Mouse (Mus musculus): ENCODE results near the gene Cngb1. TPM values are rescaled to one million over a fixed set of nuclear protein-coding genes. Genes with fewer than 3 reads are reported as not detected.

Gene Cngb1
- polyA plus RNA-seq, 1 experiment: 0.59 TPM

GRCm38 (mm10) chr8:95344668-95345067, 38.3 kb upstream of the Cngb1 start:
- no peak overlapping the region for H3K27ac ChIP-seq (ENCODE audit: insufficient read depth, low read depth, low read length)
- H3K4me1 ChIP-seq (ENCODE audit: control insufficient read depth, insufficient read depth, low read length): peaks cover 14% of the 10 kb centered on the region
- TF ChIP-seq CTCF (IDR thresholded peaks at IDR 0.05; ENCODE audit: low read depth, low read length) (no peak), POLR2A (IDR thresholded peaks at IDR 0.05; ENCODE audit: borderline replicate concordance, low read depth, low read length) (no peak)
- no peak overlapping the region for H3K4me3 ChIP-seq (ENCODE audit: insufficient read depth, low read length)

GRCm38 (mm10) chr8:95341721-95342120, 35.3 kb upstream of the Cngb1 start:
- H3K4me3 ChIP-seq (ENCODE audit: insufficient read depth, low read length): no peak overlapping the region

GRCm38 (mm10) chr8:95336363-95336762, 30.0 kb upstream of the Cngb1 start:
- H3K4me3 ChIP-seq (ENCODE audit: insufficient read depth, low read length): peak overlapping the region; percentile 31
- H3K4me1 ChIP-seq (ENCODE audit: control insufficient read depth, insufficient read depth, low read length): peaks cover 17% of the 10 kb centered on the region
- H3K27ac ChIP-seq (ENCODE audit: insufficient read depth, low read depth, low read length): peak overlapping the region; percentile 76
- TF ChIP-seq CTCF (IDR thresholded peaks at IDR 0.05; ENCODE audit: low read depth, low read length): no peak
- TF ChIP-seq POLR2A (IDR thresholded peaks at IDR 0.05; ENCODE audit: borderline replicate concordance, low read depth, low read length): no peak

More at GRCm38 (mm10) chr8:95341721-95342120, 35.3 kb upstream of the Cngb1 start:
- Histone ChIP-seq H3K27ac (ENCODE audit: insufficient read depth, low read depth, low read length) (no peak overlapping the region), H3K4me1 (ENCODE audit: control insufficient read depth, insufficient read depth, low read length) (peaks cover 1% of the 10 kb centered on the region)
- no peak for TF ChIP-seq POLR2A (IDR thresholded peaks at IDR 0.05; ENCODE audit: borderline replicate concordance, low read depth, low read length)

- TF ChIP-seq CTCF (IDR thresholded peaks at IDR 0.05; ENCODE audit: low read depth, low read length) (no peak), POLR2A (IDR thresholded peaks at IDR 0.05; ENCODE audit: borderline replicate concordance, low read depth, low read length) (no peak)
- peak overlapping the region; percentile 76 for H3K27ac ChIP-seq (ENCODE audit: insufficient read depth, low read depth, low read length)
- peak overlapping the region; percentile 31; the same call in 1 of the 2 replicates for H3K4me3 ChIP-seq (ENCODE audit: insufficient read depth, low read length)
- H3K4me1 ChIP-seq (ENCODE audit: control insufficient read depth, insufficient read depth, low read length): peaks cover 17% of the 10 kb centered on the region
Measured at GRCm38 (mm10) chr8:95335706-95336105, 29.3 kb upstream of the Cngb1 start.

- H3K27ac ChIP-seq (ENCODE audit: insufficient read depth, low read depth, low read length): peak overlapping the region; percentile 98
- peak overlapping the region; percentile 100 for H3K4me3 ChIP-seq (ENCODE audit: insufficient read depth, low read length)
- TF ChIP-seq POLR2A (IDR thresholded peaks at IDR 0.05; ENCODE audit: borderline replicate concordance, low read depth, low read length): no peak
- no peak for TF ChIP-seq CTCF (IDR thresholded peaks at IDR 0.05; ENCODE audit: low read depth, low read length)
- peaks cover 21% of the 10 kb centered on the region for H3K4me1 ChIP-seq (ENCODE audit: control insufficient read depth, insufficient read depth, low read length)
Measured at GRCm38 (mm10) chr8:95332437-95333199, 26.2 kb upstream of the Cngb1 start.

- peak within 1 kb of the TSS; percentile 98 for H3K27ac ChIP-seq (ENCODE audit: insufficient read depth, low read depth, low read length)
- peaks cover 21% of the 10 kb centered on the region for H3K4me1 ChIP-seq (ENCODE audit: control insufficient read depth, insufficient read depth, low read length)
- 0 out of 2 replicates have a peak, but pooled peaks have one; percentile 23 for TF ChIP-seq CTCF (IDR thresholded peaks at IDR 0.05; ENCODE audit: low read depth, low read length)
- peak; percentile 36; the same call in 1 of the 2 replicates for TF ChIP-seq POLR2A (IDR thresholded peaks at IDR 0.05; ENCODE audit: borderline replicate concordance, low read depth, low read length)
- H3K4me3 ChIP-seq (ENCODE audit: insufficient read depth, low read length): peak within 1 kb of the TSS; percentile 100
Measured at GRCm38 (mm10) chr8:95331720-95332436, 25.5 kb upstream of the Cngb1 start, which contains the start of the genes Zfp319 and Usb1. Gene Zfp319 (minus strand): TSS chr8:95331950. Gene Usb1 (plus strand): TSS chr8:95332284.

GRCm38 (mm10) chr8:95331156-95331719, 24.9 kb upstream of the Cngb1 start:
- TF ChIP-seq POLR2A (IDR thresholded peaks at IDR 0.05; ENCODE audit: borderline replicate concordance, low read depth, low read length) (no peak), CTCF (IDR thresholded peaks at IDR 0.05; ENCODE audit: low read depth, low read length) (no peak)
- H3K4me1 ChIP-seq (ENCODE audit: control insufficient read depth, insufficient read depth, low read length): peaks cover 15% of the 10 kb centered on the region
- H3K27ac ChIP-seq (ENCODE audit: insufficient read depth, low read depth, low read length): peak overlapping the region; percentile 70
- peak overlapping the region; percentile 100 for H3K4me3 ChIP-seq (ENCODE audit: insufficient read depth, low read length)

GRCm38 (mm10) chr8:95330367-95330766, 24.0 kb upstream of the Cngb1 start:
- Histone ChIP-seq H3K4me1 (ENCODE audit: control insufficient read depth, insufficient read depth, low read length) (peaks cover 11% of the 10 kb centered on the region), H3K27ac (ENCODE audit: insufficient read depth, low read depth, low read length) (no peak overlapping the region), H3K4me3 (ENCODE audit: insufficient read depth, low read length) (peak overlapping the region; percentile 100)
- TF ChIP-seq CTCF (IDR thresholded peaks at IDR 0.05; ENCODE audit: low read depth, low read length) (no peak), POLR2A (IDR thresholded peaks at IDR 0.05; ENCODE audit: borderline replicate concordance, low read depth, low read length) (no peak)

GRCm38 (mm10) chr8:95327866-95328465, 21.6 kb upstream of the Cngb1 start:
- no peak for TF ChIP-seq POLR2A (IDR thresholded peaks at IDR 0.05; ENCODE audit: borderline replicate concordance, low read depth, low read length)
- peaks cover 6% of the 10 kb centered on the region for H3K4me1 ChIP-seq (ENCODE audit: control insufficient read depth, insufficient read depth, low read length)
- H3K27ac ChIP-seq (ENCODE audit: insufficient read depth, low read depth, low read length): no peak overlapping the region
- H3K4me3 ChIP-seq (ENCODE audit: insufficient read depth, low read length): no peak overlapping the region

All from bone marrow macrophage, adult 2 months (primary cell).